Mouse (Mus musculus): ENCODE data around the gene Prcc. TPM values are rescaled to one million over a fixed set of nuclear protein-coding genes. Genes with fewer than 3 reads are reported as not detected.
"Not testable (repeated sequence)": the region's sequence is repeated elsewhere in the genome, so short reads cannot be mapped to it uniquely, and the experiment has no call there.

Prcc gene
- polyA plus RNA-seq, 1 experiment from 2014 or later, result 30.4 TPM

- Histone ChIP-seq H3K4me3 (ENCODE audit: inconsistent target) (no peak overlapping the region), H3K27ac (no peak overlapping the region), H3K36me3 (ENCODE audit: inconsistent target) (no peaks in the 10 kb centered on the region), H3K79me2 (ENCODE audit: inconsistent target) (no peaks in the 10 kb centered on the region)
- WGBS (ENCODE audit: missing documents), result 73% methylated on average over 3 of the region's 3 CpGs
These were observed 6.1 kb upstream of the Prcc start for GRCm38 (mm10) chr3:87891481-87891880.

GRCm38 (mm10) chr3:87887400-87887799 is 2.0 kb upstream of the Prcc start:
- not testable (repeated sequence) for H3K4me3 ChIP-seq (ENCODE audit: inconsistent target); H3K36me3 ChIP-seq (ENCODE audit: inconsistent target); H3K27ac ChIP-seq
- peaks cover 28% of the 10 kb centered on the region for H3K79me2 ChIP-seq (ENCODE audit: inconsistent target)
- WGBS (ENCODE audit: missing documents), result 78% methylated on average over 4 of the region's 4 CpGs

GRCm38 (mm10) chr3:87886416-87886815 is 1.0 kb upstream of the Prcc start:
- Histone ChIP-seq H3K27ac (no peak overlapping the region), H3K4me3 (ENCODE audit: inconsistent target) (peak overlapping the region; percentile 84), H3K79me2 (ENCODE audit: inconsistent target) (peaks cover 38% of the 10 kb centered on the region), H3K36me3 (ENCODE audit: inconsistent target) (no peaks in the 10 kb centered on the region)
- WGBS (ENCODE audit: missing documents), result 96% methylated on average over 6 of the region's 6 CpGs

- no peaks in the 10 kb centered on the region for H3K36me3 ChIP-seq (ENCODE audit: inconsistent target)
- peak overlapping the region; percentile 84 for H3K4me3 ChIP-seq (ENCODE audit: inconsistent target)
- H3K27ac ChIP-seq, result 0 out of 2 replicates have a peak overlapping the region, but pooled peaks have one; percentile 17
- peaks cover 43% of the 10 kb centered on the region for H3K79me2 ChIP-seq (ENCODE audit: inconsistent target)
- 7% methylated on average over 10 of the region's 10 CpGs for WGBS (ENCODE audit: missing documents)
These were observed 577 bp upstream of the Prcc start for GRCm38 (mm10) chr3:87886004-87886365.

- H3K27ac ChIP-seq, result peak overlapping the region; percentile 68
- WGBS (ENCODE audit: missing documents), result under 1% methylated on average over 27 of the region's 28 CpGs
These were observed 628 bp downstream of the Prcc start for GRCm38 (mm10) chr3:87884708-87885251.

GRCm38 (mm10) chr3:87884291-87884690 is 1.1 kb downstream of the Prcc start:
- H3K36me3 ChIP-seq (ENCODE audit: inconsistent target), result no peaks in the 10 kb centered on the region; the same call in 1 of the 2 replicates
- peak overlapping the region; percentile 84 for H3K4me3 ChIP-seq (ENCODE audit: inconsistent target)
- H3K79me2 ChIP-seq (ENCODE audit: inconsistent target), result peaks cover 59% of the 10 kb centered on the region
- 0 out of 2 replicates have a peak overlapping the region, but pooled peaks have one; percentile 12 for H3K27ac ChIP-seq
- 10% methylated on average over 3 of the region's 3 CpGs for WGBS (ENCODE audit: missing documents)

More at GRCm38 (mm10) chr3:87884708-87885251, 628 bp downstream of the Prcc start:
- Histone ChIP-seq H3K79me2 (ENCODE audit: inconsistent target) (peaks cover 55% of the 10 kb centered on the region), H3K36me3 (ENCODE audit: inconsistent target) (no peaks in the 10 kb centered on the region; the same call in 1 of the 2 replicates), H3K4me3 (ENCODE audit: inconsistent target) (peak overlapping the region; percentile 84)

- no peak overlapping the region for H3K27ac ChIP-seq
- no peak overlapping the region for H3K4me3 ChIP-seq (ENCODE audit: inconsistent target)
- 98% methylated on average over 4 of the region's 4 CpGs for WGBS (ENCODE audit: missing documents)
- peaks cover 98% of the 10 kb centered on the region for H3K79me2 ChIP-seq (ENCODE audit: inconsistent target)
- H3K36me3 ChIP-seq (ENCODE audit: inconsistent target), result peaks cover 4% of the 10 kb centered on the region; the same call in 1 of the 2 replicates
These were observed 7.7 kb downstream of the Prcc start for GRCm38 (mm10) chr3:87877730-87878129.

- peaks cover 43% of the 10 kb centered on the region for H3K36me3 ChIP-seq (ENCODE audit: inconsistent target)
- WGBS (ENCODE audit: missing documents), result 80% methylated on average over 3 of the region's 4 CpGs
- H3K27ac ChIP-seq; H3K79me2 ChIP-seq (ENCODE audit: inconsistent target); H3K4me3 ChIP-seq (ENCODE audit: inconsistent target): not testable (repeated sequence)
These were observed 21.3 kb downstream of the Prcc start for GRCm38 (mm10) chr3:87864111-87864510.

- 31% methylated on average over 3 of the region's 3 CpGs for WGBS (ENCODE audit: missing documents)
- H3K4me3 ChIP-seq (ENCODE audit: inconsistent target), result no peak overlapping the region
- peaks cover 30% of the 10 kb centered on the region for H3K36me3 ChIP-seq (ENCODE audit: inconsistent target)
- H3K27ac ChIP-seq, result no peak overlapping the region
- no peaks in the 10 kb centered on the region for H3K79me2 ChIP-seq (ENCODE audit: inconsistent target)
These were observed 25.6 kb downstream of the Prcc start for GRCm38 (mm10) chr3:87859813-87860212.

GRCm38 (mm10) chr3:87857666-87858065 is 27.7 kb downstream of the Prcc start:
- Histone ChIP-seq H3K79me2 (ENCODE audit: inconsistent target) (no peaks in the 10 kb centered on the region), H3K4me3 (ENCODE audit: inconsistent target) (no peak overlapping the region), H3K27ac (no peak overlapping the region), H3K36me3 (ENCODE audit: inconsistent target) (peaks cover 30% of the 10 kb centered on the region)
- over 99% methylated on average over 8 of the region's 8 CpGs for WGBS (ENCODE audit: missing documents)

GRCm38 (mm10) chr3:87855936-87856335 is 29.5 kb downstream of the Prcc start:
- no peaks in the 10 kb centered on the region for H3K79me2 ChIP-seq (ENCODE audit: inconsistent target)
- H3K36me3 ChIP-seq (ENCODE audit: inconsistent target), result peaks cover 20% of the 10 kb centered on the region
- H3K4me3 ChIP-seq (ENCODE audit: inconsistent target), result no peak overlapping the region
- 68% methylated on average over 8 of the region's 8 CpGs for WGBS (ENCODE audit: missing documents)
- H3K27ac ChIP-seq, result no peak overlapping the region

- peaks cover 20% of the 10 kb centered on the region for H3K36me3 ChIP-seq (ENCODE audit: inconsistent target)
These were observed 30.4 kb downstream of the Prcc start for GRCm38 (mm10) chr3:87854795-87855568.

GRCm38 (mm10) chr3:87849117-87849516 is 36.3 kb downstream of the Prcc start:
- no peak overlapping the region for H3K4me3 ChIP-seq (ENCODE audit: inconsistent target)
- 61% methylated on average over 13 of the region's 14 CpGs for WGBS (ENCODE audit: missing documents)

More at GRCm38 (mm10) chr3:87854795-87855568, 30.4 kb downstream of the Prcc start:
- WGBS (ENCODE audit: missing documents), result 84% methylated on average over 7 of the region's 7 CpGs
- H3K4me3 ChIP-seq (ENCODE audit: inconsistent target), result no peak overlapping the region
- H3K79me2 ChIP-seq (ENCODE audit: inconsistent target), result no peaks in the 10 kb centered on the region
- H3K27ac ChIP-seq, result no peak overlapping the region

GRCm38 (mm10) chr3:87847680-87848079 is 37.7 kb downstream of the Prcc start:
- Histone ChIP-seq H3K27ac (no peak overlapping the region), H3K4me3 (ENCODE audit: inconsistent target) (no peak overlapping the region), H3K79me2 (ENCODE audit: inconsistent target) (no peaks in the 10 kb centered on the region), H3K36me3 (ENCODE audit: inconsistent target) (no peaks in the 10 kb centered on the region)
- 36% methylated on average over 5 of the region's 5 CpGs for WGBS (ENCODE audit: missing documents)

More at GRCm38 (mm10) chr3:87849117-87849516, 36.3 kb downstream of the Prcc start:
- H3K79me2 ChIP-seq (ENCODE audit: inconsistent target), result no peaks in the 10 kb centered on the region
- H3K36me3 ChIP-seq (ENCODE audit: inconsistent target), result no peaks in the 10 kb centered on the region
- H3K27ac ChIP-seq, result no peak overlapping the region

GRCm38 (mm10) chr3:87846650-87847110 is 38.7 kb downstream of the Prcc start, which contains the start of gene Sh2d2a:
Gene Sh2d2a, plus strand, starts transcription at chr3:87846755.
- no peaks in the 10 kb centered on the region for H3K36me3 ChIP-seq (ENCODE audit: inconsistent target)
- H3K4me3 ChIP-seq (ENCODE audit: inconsistent target), result no peak within 1 kb of the TSS
- H3K79me2 ChIP-seq (ENCODE audit: inconsistent target), result no peaks in the 10 kb centered on the region
- 63% methylated on average over 7 of the region's 7 CpGs for WGBS (ENCODE audit: missing documents)
- no peak within 1 kb of the TSS for H3K27ac ChIP-seq
